Mouse (Mus musculus): ENCODE results near the gene Pitpnm2. TPM values are rescaled to one million over a fixed set of nuclear protein-coding genes. Genes with fewer than 3 reads are reported as not detected.

The Pitpnm2 gene
- polyA plus RNA-seq, 1 experiment, result 178 TPM

DNA sequence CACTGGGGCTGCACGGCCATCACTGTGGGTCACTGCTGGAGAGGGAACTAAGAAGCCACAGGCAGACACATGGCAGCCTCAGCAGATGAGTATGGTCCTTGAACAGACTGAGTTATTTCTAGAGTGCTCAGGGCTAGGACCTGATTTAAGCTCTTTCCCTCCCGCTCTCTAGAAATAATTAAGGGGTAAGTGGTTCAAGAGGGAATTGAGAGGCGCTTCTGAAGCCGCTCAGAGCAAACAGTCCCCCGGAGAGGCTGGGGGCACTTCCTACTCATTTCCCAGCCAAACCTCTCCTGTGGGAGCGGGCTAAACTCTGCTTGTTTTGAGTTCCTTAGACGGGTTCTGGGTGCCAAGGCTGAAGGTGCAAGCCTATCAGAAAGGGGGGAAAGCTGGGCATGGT lies 98.7 kb downstream of the Pitpnm2 start:
- H3K4me1 ChIP-seq (ENCODE audit: control insufficient read depth, insufficient read depth, low read length), result no peaks in the 10 kb centered on the region
- H3K4me3 ChIP-seq (ENCODE audit: insufficient read depth, low read length), result no peak overlapping the region
- no peak overlapping the region for H3K27ac ChIP-seq (ENCODE audit: insufficient read depth, low read length)
- TF ChIP-seq CTCF (IDR thresholded peaks at IDR 0.05; ENCODE audit: extremely low read depth, insufficient read depth, low read length), result no peak
- no peak for TF ChIP-seq POLR2A (IDR thresholded peaks at IDR 0.05; ENCODE audit: extremely low read depth, insufficient read depth, low read length)

DNA sequence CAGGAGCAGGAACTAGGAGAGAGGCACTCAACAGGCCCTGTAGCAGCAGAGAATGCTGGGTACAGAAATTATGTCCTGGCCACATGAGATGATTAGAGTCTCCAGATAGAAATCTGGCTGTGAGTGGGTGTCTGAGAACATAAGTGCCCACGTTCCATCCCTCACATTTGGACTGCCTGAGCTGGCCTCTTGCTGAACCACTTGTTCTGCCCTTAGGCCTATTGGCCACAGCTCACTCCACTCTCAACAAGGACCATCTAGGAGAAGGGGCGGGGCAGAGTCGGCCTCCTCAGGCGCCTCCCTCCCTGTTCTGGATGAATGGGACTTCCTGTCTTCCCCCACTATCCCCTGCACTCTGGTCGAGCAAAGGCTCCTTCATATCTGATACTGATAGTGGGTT lies 100.5 kb downstream of the Pitpnm2 start:
- Histone ChIP-seq H3K27ac (ENCODE audit: insufficient read depth, low read length) (no peak overlapping the region), H3K4me1 (ENCODE audit: control insufficient read depth, insufficient read depth, low read length) (no peaks in the 10 kb centered on the region), H3K4me3 (ENCODE audit: insufficient read depth, low read length) (no peak overlapping the region)
- TF ChIP-seq CTCF (IDR thresholded peaks at IDR 0.05; ENCODE audit: extremely low read depth, insufficient read depth, low read length) (no peak), POLR2A (IDR thresholded peaks at IDR 0.05; ENCODE audit: extremely low read depth, insufficient read depth, low read length) (no peak)

- Histone ChIP-seq H3K4me1 (ENCODE audit: control insufficient read depth, insufficient read depth, low read length) (peaks cover 5% of the 10 kb centered on the region; the same call in 1 of the 2 replicates), H3K4me3 (ENCODE audit: insufficient read depth, low read length) (no peak overlapping the region), H3K27ac (ENCODE audit: insufficient read depth, low read length) (no peak overlapping the region)
- TF ChIP-seq POLR2A (IDR thresholded peaks at IDR 0.05; ENCODE audit: extremely low read depth, insufficient read depth, low read length) (no peak), CTCF (IDR thresholded peaks at IDR 0.05; ENCODE audit: extremely low read depth, insufficient read depth, low read length) (no peak)
Observed at GRCm38 (mm10) chr5:124138066-124138465, 111.5 kb downstream of the Pitpnm2 start.

DNA sequence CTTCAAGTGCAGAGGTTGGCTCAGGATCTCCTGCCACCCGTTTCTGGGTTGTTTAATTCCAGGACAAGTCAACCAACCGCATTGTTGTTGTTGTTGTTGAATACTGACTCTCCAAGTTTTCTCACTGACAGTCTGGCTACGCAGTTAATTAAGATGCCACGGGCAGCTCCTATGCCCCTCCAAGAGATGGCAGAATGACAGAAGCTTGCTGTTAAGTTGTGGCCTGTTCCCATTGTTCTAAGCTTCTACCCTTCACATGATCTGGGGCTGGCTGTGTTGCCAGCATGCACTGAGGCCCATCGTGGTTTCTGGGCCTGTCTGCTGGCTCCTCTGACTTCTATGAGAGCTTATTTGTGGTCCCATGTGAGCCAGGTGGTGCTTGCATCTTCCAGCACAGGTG lies 115.3 kb downstream of the Pitpnm2 start:
- Histone ChIP-seq H3K27ac (ENCODE audit: insufficient read depth, low read length) (no peak overlapping the region), H3K4me1 (ENCODE audit: control insufficient read depth, insufficient read depth, low read length) (peaks cover 3% of the 10 kb centered on the region; the same call in 1 of the 2 replicates), H3K4me3 (ENCODE audit: insufficient read depth, low read length) (no peak overlapping the region)
- no peak for TF ChIP-seq POLR2A (IDR thresholded peaks at IDR 0.05; ENCODE audit: extremely low read depth, insufficient read depth, low read length)
- no peak for TF ChIP-seq CTCF (IDR thresholded peaks at IDR 0.05; ENCODE audit: extremely low read depth, insufficient read depth, low read length)

DNA sequence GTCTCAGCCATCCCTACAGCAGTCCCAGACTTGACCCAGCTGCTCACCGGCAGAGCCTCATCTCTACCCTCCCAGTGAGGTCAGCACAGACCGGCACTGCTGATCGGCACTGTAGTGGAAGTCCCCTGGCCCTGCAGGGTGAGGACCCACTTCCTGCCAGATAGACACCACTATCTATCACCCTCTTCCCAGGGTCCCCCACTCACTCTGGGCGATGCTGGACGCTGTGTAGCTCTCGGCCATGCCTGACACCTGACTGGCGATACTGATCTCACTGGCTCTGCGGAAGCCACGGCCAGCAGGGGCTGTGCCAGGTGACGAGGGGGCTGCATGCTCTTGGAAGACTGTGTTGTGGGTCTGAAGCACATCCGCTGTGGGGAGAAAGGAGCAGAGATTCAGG lies 124.5 kb downstream of the Pitpnm2 start:
- Histone ChIP-seq H3K27ac (ENCODE audit: insufficient read depth, low read length) (no peak overlapping the region), H3K4me1 (ENCODE audit: control insufficient read depth, insufficient read depth, low read length) (no peaks in the 10 kb centered on the region), H3K4me3 (ENCODE audit: insufficient read depth, low read length) (no peak overlapping the region)
- TF ChIP-seq CTCF (IDR thresholded peaks at IDR 0.05; ENCODE audit: extremely low read depth, insufficient read depth, low read length) (no peak), POLR2A (IDR thresholded peaks at IDR 0.05; ENCODE audit: extremely low read depth, insufficient read depth, low read length) (no peak)

DNA sequence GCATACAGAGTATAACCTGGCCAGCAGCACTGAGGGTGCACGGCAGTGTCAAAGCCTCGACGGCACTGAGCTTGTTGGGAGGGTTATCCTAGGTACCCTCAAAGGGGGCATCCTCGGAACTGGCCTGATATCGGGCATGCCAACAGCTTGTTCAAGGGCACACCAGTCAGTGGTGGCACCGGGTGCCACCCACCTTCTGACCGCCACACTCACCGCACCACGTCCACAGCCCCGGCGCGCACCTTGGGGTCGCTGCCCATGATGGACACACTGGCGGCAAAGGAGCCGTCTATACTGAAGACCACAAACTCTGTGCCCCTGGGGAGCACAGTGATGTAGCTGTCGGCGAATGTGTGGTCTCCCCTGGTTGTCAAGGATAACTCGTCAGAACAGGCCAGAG lies 127.2 kb downstream of the Pitpnm2 start:
- no peak overlapping the region for H3K4me3 ChIP-seq (ENCODE audit: insufficient read depth, low read length)
- no peaks in the 10 kb centered on the region for H3K4me1 ChIP-seq (ENCODE audit: control insufficient read depth, insufficient read depth, low read length)
- no peak for TF ChIP-seq CTCF (IDR thresholded peaks at IDR 0.05; ENCODE audit: extremely low read depth, insufficient read depth, low read length)
- no peak for TF ChIP-seq POLR2A (IDR thresholded peaks at IDR 0.05; ENCODE audit: extremely low read depth, insufficient read depth, low read length)
- H3K27ac ChIP-seq (ENCODE audit: insufficient read depth, low read length), result no peak overlapping the region

DNA sequence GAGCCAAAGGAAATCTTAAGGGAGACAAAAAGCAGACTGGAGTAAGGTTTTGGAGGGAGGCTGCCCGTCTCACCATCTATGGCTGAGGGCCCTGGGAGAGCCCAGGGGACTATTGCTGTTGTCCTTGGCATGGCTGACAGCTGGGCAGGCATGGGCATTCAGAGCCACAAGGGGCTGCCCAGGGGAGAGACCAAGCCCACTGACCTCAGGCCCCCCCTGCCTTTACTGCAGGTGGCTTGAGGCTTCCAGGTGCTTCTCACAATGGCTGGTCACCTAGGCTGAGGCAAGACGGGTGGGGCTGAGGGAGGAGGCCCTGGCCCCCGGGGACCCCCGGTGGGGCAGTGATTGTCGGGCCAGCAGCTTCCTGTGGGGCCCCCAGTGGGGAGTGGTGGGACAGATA lies 130.4 kb downstream of the Pitpnm2 start:
- no peak for TF ChIP-seq POLR2A (IDR thresholded peaks at IDR 0.05; ENCODE audit: extremely low read depth, insufficient read depth, low read length)
- TF ChIP-seq CTCF (IDR thresholded peaks at IDR 0.05; ENCODE audit: extremely low read depth, insufficient read depth, low read length), result no peak
- H3K4me1 ChIP-seq (ENCODE audit: control insufficient read depth, insufficient read depth, low read length), result no peaks in the 10 kb centered on the region

GRCm38 (mm10) chr5:124115990-124116845 lies 133.3 kb downstream of the Pitpnm2 start, which contains the start of gene Arl6ip4:
Gene Arl6ip4, plus strand, starts transcription at chr5:124116089.
- peak within 1 kb of the TSS; percentile 30 for H3K27ac ChIP-seq (ENCODE audit: insufficient read depth, low read length)
- TF ChIP-seq POLR2A (IDR thresholded peaks at IDR 0.05; ENCODE audit: extremely low read depth, insufficient read depth, low read length), result peak; percentile 65
- no peak for TF ChIP-seq CTCF (IDR thresholded peaks at IDR 0.05; ENCODE audit: extremely low read depth, insufficient read depth, low read length)

More for the DNA sequence above, 130.4 kb downstream of the Pitpnm2 start:
- H3K27ac ChIP-seq (ENCODE audit: insufficient read depth, low read length), result no peak overlapping the region
- H3K4me3 ChIP-seq (ENCODE audit: insufficient read depth, low read length), result no peak overlapping the region

GRCm38 (mm10) chr5:124115531-124115930 lies 134.0 kb downstream of the Pitpnm2 start:
- no peaks in the 10 kb centered on the region; the same call in 1 of the 2 replicates for H3K4me1 ChIP-seq (ENCODE audit: control insufficient read depth, insufficient read depth, low read length)
- no peak overlapping the region for H3K27ac ChIP-seq (ENCODE audit: insufficient read depth, low read length)
- TF ChIP-seq CTCF (IDR thresholded peaks at IDR 0.05; ENCODE audit: extremely low read depth, insufficient read depth, low read length) (no peak), POLR2A (IDR thresholded peaks at IDR 0.05; ENCODE audit: extremely low read depth, insufficient read depth, low read length) (no peak)
- H3K4me3 ChIP-seq (ENCODE audit: insufficient read depth, low read length), result peak overlapping the region; percentile 84

More at GRCm38 (mm10) chr5:124115990-124116845, 133.3 kb downstream of the Pitpnm2 start, which contains the start of gene Arl6ip4:
- peak within 1 kb of the TSS; percentile 84 for H3K4me3 ChIP-seq (ENCODE audit: insufficient read depth, low read length)
- no peaks in the 10 kb centered on the region; the same call in 1 of the 2 replicates for H3K4me1 ChIP-seq (ENCODE audit: control insufficient read depth, insufficient read depth, low read length)

Measured in cortical plate, adult 2 months (tissue).